Mouse (Mus musculus): ENCODE results near the gene Yars. TPM values are rescaled to one million over a fixed set of nuclear protein-coding genes. Genes with fewer than 3 reads are reported as not detected.

The Yars gene
- polyA plus RNA-seq, 1 experiment from 2014 or later, result 87.4 TPM

DNA sequence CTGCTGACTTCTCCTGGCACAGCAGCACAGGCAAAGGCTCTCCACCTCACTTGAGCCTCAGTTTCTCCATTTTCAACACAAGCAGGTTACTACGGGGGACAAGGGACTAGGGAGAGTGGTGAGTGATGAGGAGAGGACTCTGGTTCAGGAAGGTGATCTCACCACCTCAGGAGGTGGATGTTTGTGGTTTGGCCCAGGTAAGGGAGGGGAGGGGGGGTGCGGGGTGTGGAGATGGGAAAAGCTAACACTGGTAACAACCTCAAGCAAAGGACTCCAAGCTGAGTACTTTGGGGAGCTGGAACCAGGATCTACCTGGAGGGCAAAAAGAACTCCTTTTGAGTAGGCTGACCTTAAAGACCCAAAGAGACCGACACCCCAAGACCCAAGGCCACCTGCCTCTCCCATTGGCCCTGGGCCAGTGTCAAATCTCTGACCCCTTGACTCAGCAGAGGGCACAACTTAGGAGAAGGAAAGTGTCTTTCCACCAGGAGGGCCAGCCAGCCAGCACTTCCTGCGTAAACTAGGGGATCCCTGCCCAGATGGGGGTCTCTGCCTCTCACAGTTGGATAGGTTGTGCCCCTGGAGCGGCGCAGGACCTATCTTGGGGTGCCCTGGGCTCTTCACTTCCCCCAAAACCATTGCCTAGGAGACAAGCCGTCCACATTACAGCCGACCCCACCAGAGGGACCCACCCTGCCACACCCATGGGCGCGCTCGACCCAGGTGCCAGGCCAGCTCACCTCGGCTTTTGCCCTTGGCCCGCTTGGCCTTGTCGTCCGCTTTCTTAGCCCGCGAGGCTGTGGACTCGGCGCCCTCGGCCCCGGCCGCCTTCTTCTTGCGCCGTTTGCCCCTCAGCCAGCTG is 58.1 kb downstream of the Yars start:
- Histone ChIP-seq H3K27me3 (peaks cover 35% of the 10 kb centered on the region), H3K4me1 (peaks cover 67% of the 10 kb centered on the region), H3K36me3 (no peaks in the 10 kb centered on the region), H3K4me3 (replicated peaks) (peak overlapping the region; percentile 66), H3K27ac (no peak overlapping the region), H3K9me3 (replicated peaks) (no peaks in the 10 kb centered on the region), H3K4me2 (peak overlapping the region; percentile 96), H3K9ac (peak overlapping the region; percentile 67)
- 12% methylated on average over 24 of the region's 24 CpGs for WGBS
- no peak; the same call in 1 of the 2 replicates for ATAC-seq (replicated peaks; ENCODE audit: low FRiP score)

DNA sequence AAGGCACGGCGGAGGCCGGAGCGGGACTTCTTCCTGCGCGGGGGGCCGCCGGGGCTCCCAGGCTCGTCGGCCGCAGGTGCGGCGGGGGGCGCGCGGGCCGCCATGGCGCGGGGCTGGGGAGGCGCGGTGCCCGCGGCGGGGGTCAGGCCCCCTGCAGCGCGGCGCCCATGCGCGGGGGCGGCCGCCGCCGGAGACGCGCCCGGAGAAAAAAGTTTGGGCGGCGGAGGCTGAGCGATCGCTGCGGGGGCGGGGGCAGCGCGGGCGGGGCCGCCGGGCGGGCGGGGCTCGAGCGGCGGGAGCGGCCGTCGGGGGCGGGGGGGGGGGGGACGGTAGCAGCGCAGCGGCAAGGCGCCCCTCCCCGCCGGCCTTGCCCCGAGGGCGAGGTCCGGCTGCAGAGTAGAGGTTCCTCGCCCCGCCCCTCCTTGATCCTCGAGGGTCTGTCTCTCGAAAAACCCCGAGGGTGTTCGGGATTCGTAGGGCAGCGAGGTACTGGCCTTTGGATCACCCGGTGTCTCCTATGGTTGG is 58.7 kb downstream of the Yars start:
- Histone ChIP-seq H3K4me3 (replicated peaks) (peak overlapping the region; percentile 66), H3K4me1 (peaks cover 61% of the 10 kb centered on the region), H3K9me3 (replicated peaks) (no peaks in the 10 kb centered on the region), H3K4me2 (peak overlapping the region; percentile 96), H3K27ac (no peak overlapping the region), H3K9ac (peak overlapping the region; percentile 67), H3K36me3 (no peaks in the 10 kb centered on the region), H3K27me3 (peaks cover 35% of the 10 kb centered on the region)
- WGBS, result under 1% methylated on average over 33 of the region's 74 CpGs
- ATAC-seq (replicated peaks; ENCODE audit: low FRiP score), result no peak; the same call in 1 of the 2 replicates

DNA sequence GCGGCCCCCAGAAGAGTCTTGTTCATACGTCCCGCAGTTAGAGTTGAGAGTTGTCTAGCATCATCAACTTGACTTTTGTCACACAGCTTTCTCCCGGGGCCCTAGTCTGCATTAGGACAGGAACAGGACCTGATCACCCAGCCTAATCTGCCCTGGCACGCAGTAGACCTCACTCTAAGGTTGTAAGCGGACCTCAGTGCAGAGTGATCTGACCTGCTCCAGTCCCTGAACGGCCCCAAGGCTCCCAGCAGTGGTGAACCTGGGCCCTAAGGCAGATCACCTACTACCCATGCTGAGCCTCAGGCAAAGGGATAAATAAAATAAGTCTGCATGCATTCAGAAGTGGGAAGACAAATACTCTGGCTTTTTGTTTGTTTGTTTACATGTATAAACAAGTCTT is 59.7 kb downstream of the Yars start:
- Histone ChIP-seq H3K4me3 (replicated peaks) (no peak overlapping the region), H3K36me3 (no peaks in the 10 kb centered on the region), H3K27me3 (peaks cover 35% of the 10 kb centered on the region), H3K27ac (no peak overlapping the region), H3K9ac (no peak overlapping the region), H3K4me1 (peaks cover 61% of the 10 kb centered on the region), H3K4me2 (no peak overlapping the region), H3K9me3 (replicated peaks) (no peaks in the 10 kb centered on the region)
- WGBS, result 55% methylated on average over 7 of the region's 7 CpGs
- ATAC-seq (replicated peaks; ENCODE audit: low FRiP score), result no peak

DNA sequence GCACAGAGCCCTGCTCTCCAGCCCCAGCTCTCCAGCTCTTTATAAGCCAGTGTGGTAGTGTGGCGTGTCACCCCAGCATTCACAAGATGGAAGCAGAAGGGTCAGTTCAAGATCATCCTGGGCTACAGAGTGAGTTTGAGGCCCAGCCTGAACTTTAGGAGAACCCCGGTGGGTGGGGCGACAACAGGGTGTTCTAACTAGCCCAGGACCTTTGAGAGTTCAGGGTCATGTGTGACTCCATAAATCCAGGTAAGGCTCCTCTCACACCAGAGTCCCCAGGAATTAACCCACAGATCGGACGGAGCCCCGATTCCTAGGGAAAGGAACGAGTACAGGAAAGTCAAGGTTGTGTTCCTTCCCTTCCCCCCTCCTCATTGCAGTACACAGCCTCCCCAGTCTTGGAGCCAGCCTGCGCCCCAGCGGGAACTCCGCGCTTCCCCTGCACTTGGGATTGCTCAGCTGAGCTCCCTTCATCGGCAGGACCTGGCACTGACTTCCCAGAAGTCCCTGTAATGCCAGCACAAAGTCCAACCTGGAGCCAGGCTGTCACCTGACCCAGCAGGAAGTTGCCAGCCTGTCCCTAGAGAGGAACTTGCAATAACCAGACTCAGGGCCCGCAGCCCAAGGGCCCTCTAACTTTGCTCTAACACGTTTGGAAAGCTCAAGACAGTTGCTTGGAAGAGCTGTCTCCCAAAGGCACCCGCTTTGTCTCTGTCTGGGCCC is 61.4 kb downstream of the Yars start:
- H3K36me3 ChIP-seq, result no peaks in the 10 kb centered on the region
- H3K9ac ChIP-seq, result peak overlapping the region; percentile 7; the same call in 1 of the 2 replicates
- peak overlapping the region; percentile 52 for H3K4me2 ChIP-seq
- peak overlapping the region; percentile 19 for H3K4me3 ChIP-seq (replicated peaks)
- peak; percentile 59 for ATAC-seq (replicated peaks; ENCODE audit: low FRiP score)
- H3K27me3 ChIP-seq, result peaks cover 35% of the 10 kb centered on the region
- H3K9me3 ChIP-seq (replicated peaks), result no peaks in the 10 kb centered on the region
- peaks cover 47% of the 10 kb centered on the region for H3K4me1 ChIP-seq
- 25% methylated on average over 15 of the region's 15 CpGs for WGBS
- peak overlapping the region; percentile 87 for H3K27ac ChIP-seq

DNA sequence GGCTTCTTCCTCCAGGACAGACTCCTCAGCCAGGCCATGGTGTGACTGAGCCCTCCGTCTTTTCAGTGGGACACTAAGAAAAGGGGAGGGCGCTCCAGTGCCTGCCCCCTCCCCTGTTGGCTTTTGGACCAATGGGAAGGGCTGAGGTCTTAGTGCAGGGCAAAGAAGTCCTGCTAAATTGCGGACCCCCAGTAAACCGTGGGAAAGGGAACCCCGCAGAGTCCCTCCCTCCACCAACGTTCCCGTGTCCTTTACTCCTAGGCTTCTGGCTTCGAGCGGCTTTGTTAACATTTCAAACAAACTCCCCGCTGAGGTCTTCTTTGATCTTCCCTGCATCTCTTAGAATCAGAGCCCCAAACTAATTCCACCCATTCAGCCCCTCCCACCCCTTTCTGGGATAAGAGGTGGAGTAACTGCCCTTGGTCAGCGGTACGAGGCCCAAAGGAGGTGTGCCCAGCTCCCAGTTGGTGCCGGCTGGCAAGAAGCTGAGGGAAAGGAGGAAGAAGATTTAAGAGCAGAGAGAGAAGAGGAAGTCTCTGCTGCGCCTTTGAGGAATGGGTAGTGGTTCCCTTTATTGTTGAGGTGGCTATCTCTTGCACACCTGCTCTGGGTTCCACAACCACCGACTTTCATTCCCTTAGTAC is 62.0 kb downstream of the Yars start:
- Histone ChIP-seq H3K4me3 (replicated peaks) (peak overlapping the region; percentile 19), H3K4me2 (peak overlapping the region; percentile 52), H3K27ac (peak overlapping the region; percentile 87), H3K27me3 (peaks cover 32% of the 10 kb centered on the region), H3K9me3 (replicated peaks) (no peaks in the 10 kb centered on the region), H3K36me3 (no peaks in the 10 kb centered on the region), H3K9ac (peak overlapping the region; percentile 7; the same call in 1 of the 2 replicates), H3K4me1 (peaks cover 48% of the 10 kb centered on the region)
- 8% methylated on average over 15 of the region's 15 CpGs for WGBS
- peak; percentile 61 for ATAC-seq (replicated peaks; ENCODE audit: low FRiP score)

DNA sequence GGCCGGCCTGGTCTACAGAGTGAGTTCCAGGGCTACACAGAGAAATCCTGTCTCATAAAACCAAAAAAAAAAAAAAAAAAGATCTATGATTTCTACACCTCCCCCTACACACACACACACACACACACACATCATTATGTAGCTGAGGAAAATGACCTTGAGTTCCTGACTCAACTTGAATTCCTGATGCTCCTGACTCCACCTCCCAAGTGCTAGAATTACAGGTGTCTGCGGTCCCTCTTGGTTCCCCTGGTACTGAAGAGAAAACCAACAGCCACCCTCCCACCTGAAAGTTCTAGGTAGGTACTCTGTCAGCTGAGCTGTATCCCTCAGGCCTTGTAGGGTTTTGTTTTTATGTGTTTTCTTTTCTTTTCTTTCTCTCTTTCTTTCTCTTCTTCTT is 62.9 kb downstream of the Yars start:
- H3K9ac ChIP-seq, result no peak overlapping the region
- H3K27ac ChIP-seq, result no peak overlapping the region
- no peaks in the 10 kb centered on the region for H3K9me3 ChIP-seq (replicated peaks)
- no peaks in the 10 kb centered on the region for H3K36me3 ChIP-seq
- H3K4me2 ChIP-seq, result no peak overlapping the region
- WGBS, result 72% methylated on average over 2 of the region's 2 CpGs
- no peak for ATAC-seq (replicated peaks; ENCODE audit: low FRiP score)
- H3K4me1 ChIP-seq, result peaks cover 48% of the 10 kb centered on the region
- H3K27me3 ChIP-seq, result peaks cover 27% of the 10 kb centered on the region
- H3K4me3 ChIP-seq (replicated peaks), result no peak overlapping the region

DNA sequence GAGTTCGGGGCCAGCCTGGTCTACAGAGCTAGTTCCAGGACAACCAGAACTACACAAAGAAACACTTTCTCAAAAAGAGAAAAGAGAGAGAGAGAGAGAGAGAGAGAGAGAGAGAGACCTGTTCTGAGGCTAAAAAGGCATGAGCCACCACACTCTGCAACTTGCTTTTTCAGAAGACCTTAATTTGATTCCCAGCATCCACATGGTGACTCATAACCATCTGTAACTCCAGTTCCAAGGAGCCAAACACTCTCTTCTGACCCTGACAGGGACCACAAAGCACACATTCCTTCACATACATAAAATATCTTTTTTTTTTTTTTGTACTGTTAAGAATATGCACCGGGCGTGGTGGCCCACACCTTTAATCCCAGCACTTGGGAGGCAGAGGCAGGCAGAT is 65.0 kb downstream of the Yars start:
- peaks cover 14% of the 10 kb centered on the region; the same call in 1 of the 2 replicates for H3K27me3 ChIP-seq
- H3K27ac ChIP-seq, result no peak overlapping the region
- H3K4me2 ChIP-seq, result no peak overlapping the region
- no peak overlapping the region for H3K4me3 ChIP-seq (replicated peaks)
- H3K36me3 ChIP-seq, result no peaks in the 10 kb centered on the region
- no peaks in the 10 kb centered on the region for H3K9me3 ChIP-seq (replicated peaks)
- no peak overlapping the region for H3K9ac ChIP-seq
- ATAC-seq (replicated peaks; ENCODE audit: low FRiP score), result no peak
- H3K4me1 ChIP-seq, result peaks cover 42% of the 10 kb centered on the region
- 88% methylated on average over 3 of the region's 3 CpGs for WGBS

DNA sequence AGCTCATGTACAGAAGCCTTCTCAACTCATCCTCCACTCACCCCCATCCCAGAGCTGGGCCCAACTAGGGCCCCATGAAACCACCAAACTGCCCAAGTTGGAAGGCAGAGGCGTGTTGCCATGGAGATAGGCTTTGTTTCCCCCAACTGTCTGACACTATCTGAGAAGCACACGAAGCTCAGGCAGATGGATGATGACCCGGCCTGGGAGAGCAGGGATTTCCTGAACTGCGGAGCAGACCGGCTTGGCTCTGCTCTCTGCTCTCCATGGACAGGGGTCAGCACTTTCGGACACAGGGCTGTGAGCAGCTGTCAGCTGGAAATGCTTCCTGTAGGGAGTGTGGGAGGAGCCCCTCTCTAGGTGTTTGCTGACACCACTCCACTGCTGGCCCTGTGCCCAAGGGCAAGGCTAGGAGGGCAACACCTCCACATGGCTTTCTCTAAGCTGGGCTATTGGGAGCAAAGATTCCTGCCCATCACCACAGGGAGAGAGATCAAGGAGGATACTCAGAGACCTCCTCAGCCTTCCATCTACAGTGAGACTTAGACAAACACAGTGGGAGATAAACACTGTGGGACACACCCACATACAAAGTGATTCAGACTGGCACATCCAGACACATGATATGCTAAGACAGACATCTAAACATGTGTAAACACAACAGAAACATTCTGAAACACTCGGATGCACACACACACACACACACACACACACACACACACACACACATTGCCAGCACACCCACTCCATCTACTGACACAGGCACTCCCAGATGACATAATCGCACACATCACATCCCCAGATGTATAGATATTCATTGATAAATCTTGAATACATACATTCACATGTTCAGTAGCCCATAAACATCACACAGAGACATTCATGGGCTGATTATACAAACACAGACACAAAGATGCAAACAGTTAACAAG is 67.2 kb downstream of the Yars start:
- Histone ChIP-seq H3K27ac (peak overlapping the region; percentile 72), H3K4me3 (replicated peaks) (no peak overlapping the region), H3K27me3 (no peaks in the 10 kb centered on the region), H3K9ac (no peak overlapping the region), H3K36me3 (no peaks in the 10 kb centered on the region), H3K4me1 (peaks cover 41% of the 10 kb centered on the region), H3K9me3 (replicated peaks) (no peaks in the 10 kb centered on the region), H3K4me2 (no peak overlapping the region)
- 19% methylated on average over 8 of the region's 8 CpGs for WGBS
- ATAC-seq (replicated peaks; ENCODE audit: low FRiP score), result peak; percentile 92

DNA sequence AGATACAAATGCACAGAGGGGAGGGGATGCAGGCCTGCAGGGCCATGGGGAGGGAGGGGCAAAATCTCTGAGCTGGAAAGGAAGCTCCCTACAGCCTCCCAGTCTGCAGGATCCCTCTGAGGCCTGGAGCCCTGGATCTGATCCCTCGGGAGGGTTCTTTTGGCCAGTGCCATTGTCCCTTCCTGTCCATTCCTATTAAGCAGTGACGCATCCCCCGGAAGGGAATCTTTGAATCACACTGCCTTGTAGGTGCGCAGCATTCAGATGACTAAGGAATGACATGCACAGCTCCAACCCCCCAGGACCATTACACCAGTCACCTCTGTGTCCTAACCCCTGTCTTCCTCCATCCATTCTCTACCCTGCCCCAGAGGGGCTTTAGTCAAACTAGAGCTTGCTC is 69.5 kb downstream of the Yars start:
- 70% methylated on average over 4 of the region's 4 CpGs for WGBS
- Histone ChIP-seq H3K4me3 (replicated peaks) (no peak overlapping the region), H3K36me3 (no peaks in the 10 kb centered on the region), H3K9ac (no peak overlapping the region), H3K4me2 (no peak overlapping the region), H3K27me3 (no peaks in the 10 kb centered on the region), H3K9me3 (replicated peaks) (no peaks in the 10 kb centered on the region), H3K4me1 (peaks cover 48% of the 10 kb centered on the region), H3K27ac (no peak overlapping the region)
- ATAC-seq (replicated peaks; ENCODE audit: low FRiP score), result no peak

DNA sequence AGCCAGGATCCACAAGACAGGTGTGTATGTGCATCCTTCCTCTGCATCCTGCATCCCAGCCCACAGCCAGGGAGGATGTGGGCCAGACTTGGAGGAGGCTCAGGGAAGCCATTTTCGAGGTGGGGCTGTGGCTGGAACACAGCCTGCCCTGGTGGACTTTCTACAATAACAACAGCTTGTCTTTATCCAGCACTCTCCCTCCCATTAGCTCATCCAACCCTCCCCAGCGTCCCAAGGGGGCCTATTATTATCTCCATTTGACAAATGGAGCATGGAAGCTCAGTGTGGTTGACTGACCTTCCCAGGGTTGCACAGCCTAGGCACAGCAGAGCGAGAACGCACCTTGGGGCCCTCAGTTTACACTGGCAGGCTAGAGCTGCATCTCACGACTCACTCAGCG is 71.1 kb downstream of the Yars start:
- 0 out of 2 replicates have a peak overlapping the region, but pooled peaks have one; percentile 7 for H3K9ac ChIP-seq
- no peak overlapping the region for H3K4me2 ChIP-seq
- peak overlapping the region; percentile 7; the same call in 1 of the 2 replicates for H3K27ac ChIP-seq
- 25% methylated on average over 6 of the region's 6 CpGs for WGBS
- no peak for ATAC-seq (replicated peaks; ENCODE audit: low FRiP score)
- no peaks in the 10 kb centered on the region for H3K27me3 ChIP-seq
- H3K4me3 ChIP-seq (replicated peaks), result no peak overlapping the region
- peaks cover 48% of the 10 kb centered on the region for H3K4me1 ChIP-seq
- H3K9me3 ChIP-seq (replicated peaks), result no peaks in the 10 kb centered on the region
- H3K36me3 ChIP-seq, result no peaks in the 10 kb centered on the region

DNA sequence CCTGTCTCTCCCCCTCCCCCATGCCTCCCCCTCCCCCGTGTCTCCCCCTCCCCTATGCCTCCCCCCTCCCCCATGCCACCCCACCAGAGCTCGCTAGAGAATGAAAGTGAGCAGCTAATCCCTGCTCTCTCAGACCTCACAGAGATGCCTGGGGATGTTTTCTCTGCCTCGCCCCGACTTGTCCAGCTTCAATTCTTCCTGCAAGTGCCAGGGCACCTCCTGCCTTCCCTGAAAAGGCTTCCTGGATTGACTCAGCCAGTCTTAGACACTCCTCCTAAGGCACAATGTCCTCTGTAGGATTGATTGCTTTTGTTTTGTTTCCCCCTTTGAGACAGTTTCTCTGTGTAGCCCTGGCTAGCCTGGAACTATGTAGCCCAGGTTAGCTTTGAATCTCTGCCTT is 71.6 kb downstream of the Yars start, which contains the start of gene C77080:
Gene C77080 (minus strand): TSS at position 209 of the 400 bp plus-strand sequence.
- H3K27ac ChIP-seq, result peak within 1 kb of the TSS; percentile 7; the same call in 1 of the 2 replicates

More for the DNA sequence above, 71.6 kb downstream of the Yars start, which contains the start of gene C77080:
- ATAC-seq (replicated peaks; ENCODE audit: low FRiP score), result no peak
- 32% methylated on average over 2 of the region's 4 CpGs for WGBS
- no peaks in the 10 kb centered on the region for H3K27me3 ChIP-seq
- H3K9ac ChIP-seq, result 0 out of 2 replicates have a peak within 1 kb of the TSS, but pooled peaks have one; percentile 7
- no peak within 1 kb of the TSS for H3K4me3 ChIP-seq (replicated peaks)
- no peak within 1 kb of the TSS for H3K4me2 ChIP-seq
- H3K9me3 ChIP-seq (replicated peaks), result no peaks in the 10 kb centered on the region
- H3K4me1 ChIP-seq, result peaks cover 44% of the 10 kb centered on the region
- H3K36me3 ChIP-seq, result no peaks in the 10 kb centered on the region
